Mouse (Mus musculus): Measurements from ENCODE around the gene Hat1.
A peak's percentile ranks its signal among the peaks of the same experiment; 100 is the strongest.
"Not testable (repeated sequence)": the region's sequence is repeated elsewhere in the genome, so short reads cannot be mapped to it uniquely, and the experiment has no call there.

Gene Hat1

DNA sequence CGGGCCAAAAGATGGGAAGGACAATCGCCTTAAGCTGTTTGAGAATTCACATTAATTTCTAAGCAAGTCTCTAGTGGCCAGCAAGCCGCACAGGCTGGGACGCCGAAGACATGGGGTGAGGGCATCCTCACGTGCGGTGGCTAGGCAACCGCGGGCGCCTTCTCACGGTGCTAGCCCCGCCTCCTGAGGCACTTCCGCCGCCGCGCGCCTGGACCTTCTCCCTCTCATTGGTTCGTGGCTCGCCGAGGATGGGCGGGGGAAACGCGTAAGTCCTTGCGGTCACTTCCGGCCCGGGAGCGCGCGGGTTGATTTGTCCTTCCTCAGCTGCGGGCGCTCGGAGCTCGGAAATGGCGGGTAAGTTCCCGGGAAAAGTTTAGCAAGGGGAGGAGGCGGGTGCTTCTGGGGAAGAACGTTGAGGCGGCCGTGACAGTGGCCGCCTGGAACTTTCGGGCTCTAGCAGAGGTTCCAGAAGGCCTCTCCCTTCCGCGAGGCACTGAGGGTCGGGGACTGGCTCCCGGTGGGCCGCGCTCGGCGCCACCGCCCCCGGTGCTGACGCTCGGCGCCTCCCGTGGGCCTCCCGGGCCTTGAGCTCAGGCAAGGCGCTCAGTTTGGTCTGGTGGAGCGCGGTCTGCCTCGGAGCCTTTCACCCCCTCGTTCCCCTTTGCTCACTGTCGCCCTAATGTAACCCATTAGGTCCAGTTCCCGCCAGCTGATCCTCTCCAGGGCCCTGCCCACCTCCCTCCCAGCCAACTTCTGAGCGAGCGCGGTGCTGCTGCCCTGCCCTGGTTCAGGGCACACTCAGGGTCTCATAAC is at the start of gene Hat1:
Hat1 (plus strand) TSS at position 8 of the 813 bp plus-strand sequence.
- peak; percentile 98 for DNase-seq

DNA sequence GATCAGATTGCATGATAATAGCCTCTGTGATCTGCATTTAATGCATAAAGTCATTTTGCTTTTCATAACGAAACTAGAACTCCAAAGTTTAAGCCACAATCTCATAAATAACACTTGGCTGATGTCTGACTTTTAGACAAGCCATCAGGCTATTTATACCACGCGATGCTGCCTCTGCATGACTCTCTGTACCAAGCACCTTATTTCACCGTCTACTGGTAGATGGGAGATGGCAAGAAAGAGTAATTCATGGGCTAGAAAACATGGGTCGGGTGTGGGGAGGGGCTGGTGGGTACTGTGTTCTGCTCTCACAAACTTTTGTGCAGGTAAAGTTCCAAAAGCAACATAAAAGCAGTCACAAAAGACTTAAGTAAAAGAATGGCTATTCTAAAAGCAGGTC is 48.6 kb upstream of the Hat1 start:
- no peak for DNase-seq

DNA sequence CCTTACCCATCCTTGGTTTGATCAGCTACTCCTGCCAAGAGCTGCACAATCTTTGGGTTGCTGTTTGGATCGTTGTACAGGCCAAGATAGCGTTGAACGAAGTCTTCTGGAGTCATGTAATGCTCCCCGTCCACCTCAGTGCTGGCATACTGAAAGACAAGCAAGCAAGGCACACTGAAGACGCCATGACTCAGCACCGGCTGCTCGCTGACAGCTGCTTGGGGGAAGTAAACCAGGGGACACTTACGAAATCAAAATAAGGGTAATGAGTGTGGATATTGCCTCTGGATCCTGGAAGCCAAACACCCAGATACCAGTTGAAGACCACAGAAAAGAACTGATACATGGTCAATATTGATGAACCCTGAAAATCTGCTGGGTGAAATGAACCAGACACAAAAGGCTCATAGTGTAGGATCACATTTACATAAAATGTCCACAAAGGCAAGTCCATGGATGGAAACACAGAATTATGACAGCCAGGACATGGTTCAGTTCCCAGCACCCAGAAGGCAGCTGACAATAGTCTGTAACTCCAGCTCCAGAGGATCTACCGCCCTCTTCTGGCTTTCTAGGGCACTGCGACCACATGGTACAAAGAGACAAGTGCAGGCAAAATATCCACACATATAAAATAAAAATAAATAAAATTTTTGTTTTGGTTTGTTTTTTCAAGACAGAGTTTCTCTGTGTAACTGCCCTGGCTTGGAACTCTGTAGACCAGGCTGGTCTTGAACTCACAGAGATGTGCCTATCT is 44.7 kb upstream of the Hat1 start:
- DNase-seq: no peak

- DNase-seq: no peak
These were observed 41.6 kb upstream of the Hat1 start for GRCm38 (mm10) chr2:71347160-71347559.

- no peak for DNase-seq
These were observed 40.8 kb upstream of the Hat1 start for GRCm38 (mm10) chr2:71347732-71348490.

- DNase-seq: no peak
These were observed 39.2 kb upstream of the Hat1 start for GRCm38 (mm10) chr2:71349511-71349910.

GRCm38 (mm10) chr2:71350181-71350580 is 38.6 kb upstream of the Hat1 start:
- no peak for DNase-seq

GRCm38 (mm10) chr2:71350904-71351726 is 37.6 kb upstream of the Hat1 start:
- DNase-seq: no peak

- DNase-seq: no peak
These were observed 37.1 kb upstream of the Hat1 start for GRCm38 (mm10) chr2:71351727-71351987.

GRCm38 (mm10) chr2:71353306-71354054 is 35.3 kb upstream of the Hat1 start:
- peak; percentile 4 for DNase-seq

GRCm38 (mm10) chr2:71354055-71354425 is 34.7 kb upstream of the Hat1 start:
- DNase-seq: peak; percentile 2

GRCm38 (mm10) chr2:71358347-71358746 is 30.4 kb upstream of the Hat1 start:
- DNase-seq: no peak

DNA sequence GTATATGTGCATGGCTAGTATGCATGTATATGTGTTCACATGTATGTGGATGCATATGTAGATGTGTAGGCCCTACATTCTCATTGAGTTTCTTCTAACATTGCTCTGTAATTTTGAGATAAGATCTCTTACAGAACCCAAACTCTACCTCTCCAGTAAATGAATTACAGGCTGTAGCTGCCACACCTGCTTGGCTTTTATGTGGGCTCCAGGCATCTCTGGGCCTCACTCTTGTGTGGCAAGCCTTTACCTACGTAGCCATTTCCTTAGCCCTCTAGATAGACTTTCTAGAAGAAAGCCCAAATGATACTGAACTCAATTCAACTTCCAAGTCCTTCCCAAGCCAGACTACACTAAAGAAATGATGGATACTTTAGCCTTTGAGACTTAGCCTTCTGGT is 28.6 kb upstream of the Hat1 start:
- DNase-seq: no peak

DNA sequence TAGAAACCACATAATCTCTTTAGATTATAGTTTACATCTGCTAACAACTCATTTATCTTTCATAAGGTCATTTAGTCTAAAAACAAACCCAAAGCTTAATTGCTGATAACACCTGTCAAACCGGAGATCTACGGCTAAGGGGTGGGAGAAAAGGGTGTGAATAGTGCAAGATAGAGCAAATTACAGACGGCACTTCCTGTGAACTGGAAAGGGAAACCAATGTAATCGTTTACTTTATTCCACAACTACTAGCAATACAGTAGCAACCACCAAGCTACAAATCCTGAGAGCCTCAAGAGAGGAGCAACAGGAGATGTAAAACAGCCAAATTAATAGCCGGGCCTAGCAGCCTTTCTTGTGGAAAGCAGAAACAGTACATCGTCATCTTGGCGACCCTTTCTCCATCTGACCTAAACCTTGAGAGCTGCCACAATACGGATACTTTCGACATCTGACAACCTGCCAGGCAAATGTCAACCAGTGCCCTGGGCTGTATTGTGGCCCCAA is 22.1 kb upstream of the Hat1 start:
- DNase-seq: no peak

DNA sequence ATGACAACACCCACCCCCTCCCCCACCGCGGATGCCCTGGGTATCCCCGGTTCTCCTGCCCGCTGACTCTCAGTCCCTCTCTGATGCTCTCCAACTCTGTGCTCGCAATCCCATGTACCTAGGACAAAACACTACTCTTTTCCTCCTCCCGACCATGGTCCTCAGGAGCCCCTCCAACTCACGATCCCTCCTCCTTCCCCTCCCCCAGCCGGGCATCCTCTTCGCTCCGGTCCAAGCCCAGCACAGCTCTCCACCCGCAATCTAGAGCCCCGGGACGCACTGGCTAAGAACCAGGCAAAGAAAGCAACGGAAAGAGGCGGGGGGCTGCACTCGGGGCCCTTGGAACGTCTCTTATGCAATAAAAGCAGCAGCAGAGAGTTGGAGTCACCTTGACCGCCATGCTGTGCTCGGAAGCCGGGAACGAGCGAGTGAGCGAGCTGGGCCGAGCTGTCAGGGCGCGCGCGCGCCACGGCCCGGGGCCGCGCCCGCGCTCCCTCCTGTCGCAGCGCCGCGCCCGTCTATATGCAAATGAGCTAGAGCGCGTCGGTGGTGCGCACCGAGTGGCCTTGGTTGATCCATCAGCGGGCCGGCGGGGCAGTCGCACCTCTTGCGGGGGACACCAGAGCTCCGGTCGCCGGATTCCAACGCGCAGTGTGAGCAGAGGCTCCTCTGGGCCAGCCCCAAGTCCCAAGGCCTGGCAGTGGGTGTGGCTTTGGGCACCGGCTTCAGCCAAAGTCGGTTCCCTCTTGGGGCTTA is 21.5 kb upstream of the Hat1 start, which contains the start of gene Slc25a12:
Slc25a12 (minus strand) TSS at position 625 of the 756 bp plus-strand sequence.
- DNase-seq: peak; percentile 84

DNA sequence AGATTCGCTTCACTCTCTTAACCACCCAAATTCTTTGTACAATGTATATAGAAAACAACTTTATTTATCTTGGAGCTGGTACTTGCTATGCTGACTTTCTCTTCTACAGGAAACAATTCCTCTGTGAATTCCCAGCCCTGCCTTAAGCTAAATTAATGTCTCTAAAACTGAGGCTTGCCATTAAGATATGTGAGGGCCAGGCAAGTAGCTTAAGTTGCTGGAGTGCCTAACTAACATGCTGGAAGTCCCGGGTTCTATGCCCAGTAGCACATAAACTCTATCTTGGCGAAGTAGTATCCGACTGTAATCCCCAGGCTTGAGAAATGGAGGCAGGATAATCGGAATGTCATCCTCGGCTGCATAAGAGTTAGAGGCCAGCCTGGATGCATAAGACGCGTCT is 20.7 kb upstream of the Hat1 start:
- DNase-seq: no peak

- DNase-seq: no peak
These were observed 17.0 kb upstream of the Hat1 start for GRCm38 (mm10) chr2:71371790-71372189.

GRCm38 (mm10) chr2:71372261-71372660 is 16.5 kb upstream of the Hat1 start:
- DNase-seq: not testable (repeated sequence)

DNA sequence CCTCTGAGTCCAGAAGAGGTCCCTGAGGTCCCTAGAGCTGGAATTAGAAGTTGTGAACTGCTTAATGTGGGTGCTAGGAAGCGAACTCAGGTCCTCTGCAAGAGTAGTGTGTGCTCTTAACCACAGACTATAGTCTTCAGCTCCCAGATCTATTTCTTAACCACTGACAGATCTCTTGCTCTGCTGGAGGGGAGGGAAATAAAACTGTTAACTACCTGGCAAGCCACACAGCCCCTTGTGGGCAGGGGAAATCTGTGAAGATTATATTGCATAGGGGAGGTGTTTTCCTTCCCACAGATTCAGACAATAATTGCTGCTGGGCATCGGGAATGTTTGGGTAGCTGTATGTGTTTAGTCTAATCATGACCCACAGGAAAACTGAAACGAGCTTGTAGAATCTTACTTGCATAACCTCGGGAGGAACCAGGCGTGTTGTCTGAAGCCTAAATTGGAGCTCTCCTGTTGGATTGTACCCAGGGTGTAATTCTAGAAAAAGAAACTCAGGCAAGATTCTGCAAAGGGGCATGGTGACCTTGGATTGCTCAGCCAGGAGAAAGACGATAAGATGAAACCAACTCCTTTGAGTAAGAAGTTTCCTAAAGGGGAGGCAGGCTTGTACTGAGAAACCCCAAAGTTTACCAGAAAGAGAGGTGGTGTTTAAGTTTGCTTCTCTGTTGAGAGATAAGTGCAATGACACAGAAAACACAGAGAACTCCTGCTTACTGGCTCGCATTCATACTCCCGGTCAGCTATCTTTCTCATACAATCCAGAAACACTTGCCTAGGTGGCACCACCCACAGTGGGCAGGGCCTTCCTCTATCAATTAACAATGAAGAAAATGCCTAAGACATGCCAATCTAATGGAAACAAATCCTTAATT is 14.2 kb upstream of the Hat1 start:
- no peak for DNase-seq

DNA sequence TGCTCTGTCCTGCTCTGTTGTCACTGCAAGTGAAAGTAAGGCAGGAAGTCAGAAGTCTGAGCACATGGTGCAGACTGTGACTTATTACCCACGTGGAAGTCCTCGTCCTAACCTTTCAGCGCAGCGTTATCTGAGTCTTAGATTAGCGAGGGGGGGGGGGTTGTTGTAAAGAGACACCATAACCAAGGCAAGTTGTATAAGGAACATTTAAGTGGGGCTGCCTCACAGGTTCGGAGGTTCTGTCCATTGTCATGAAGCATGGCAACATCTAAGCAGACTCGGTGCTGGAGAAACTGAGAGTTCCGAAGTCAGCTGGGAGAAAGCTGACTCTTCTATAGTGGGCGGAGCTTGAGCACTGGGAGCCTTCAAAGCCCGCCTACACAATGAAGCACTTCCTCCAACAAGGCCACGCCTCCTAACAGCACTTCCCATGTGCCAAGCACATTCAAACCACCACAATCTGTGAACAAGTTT is 12.3 kb upstream of the Hat1 start:
- peak; percentile 4 for DNase-seq

All from lung, postnatal 10 days (tissue).